Mouse (Mus musculus): ENCODE results near the gene Qpct.
A peak's percentile ranks its signal among the peaks of the same experiment; 100 is the strongest.

GRCm38 (mm10) chr17:79110936-79111348, 59.2 kb downstream of the Qpct start:
- TF ChIP-seq CTCF (IDR thresholded peaks at IDR 0.05) (peak; percentile 93), EP300 (IDR thresholded peaks at IDR 0.05) (no peak; the same call in 1 of the 2 replicates)
